Mouse (Mus musculus) adrenal gland (tissue): ENCODE data around the gene Olfr1200.

ENCODE experiments used
- intact Hi-C: fragments of 180-260 bp; cut with DNase I; formaldehyde crosslinking; loops from one replicate; pipeline ENCODE4 v1.15.1; 2025
- long read RNA-seq, 2 experiments: library from polyadenylated mRNA; unstranded; transcript quantifications; one replicate each; pipeline ENCODE4 v2.0.0; 2020; ENCODE audit warnings: borderline replicate concordance in 1 of 2; ENCODE audit not compliant: insufficient replicate concordance in 1 of 2

Olfr1200 gene
- long read RNA-seq, experiment 1: 0 reads
- long read RNA-seq, experiment 2: 0 reads

- intact Hi-C loops: no loop called here
These were observed at the start of gene Olfr1200 for GRCm38 (mm10) chr2:88770388-88770787. Gene Olfr1200 (minus strand): TSS chr2:88770488.

DNA sequence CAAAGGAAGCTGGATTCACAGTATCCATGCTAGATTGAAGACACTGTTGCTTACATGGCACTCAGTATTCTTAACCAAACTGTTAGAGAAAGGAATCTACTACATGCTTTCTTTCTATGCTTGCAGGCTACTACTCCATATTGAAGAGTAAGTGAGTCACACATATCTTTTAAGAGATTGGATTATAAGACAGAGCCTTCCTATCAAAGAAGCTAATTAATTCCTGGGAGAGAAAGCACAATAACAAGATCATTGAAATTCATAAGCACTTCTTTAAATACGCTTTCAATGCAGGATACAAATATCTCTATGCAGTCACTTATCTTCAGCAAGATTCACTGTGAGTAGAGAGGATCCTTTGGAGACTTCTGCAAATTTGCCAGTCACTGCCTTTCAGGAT, 43.9 kb upstream of the Olfr1200 start, which contains the start of gene Olfr1202:
TSS of gene Olfr1202 (plus strand) at position 301 of the 400 bp plus-strand sequence.
- intact Hi-C loops: no loop called here

GRCm38 (mm10) chr2:88792736-88793135, 22.4 kb upstream of the Olfr1200 start, which contains the start of gene Olfr1201:
Gene Olfr1201 (plus strand): TSS chr2:88793036.
- intact Hi-C loops: no loop called here

DNA sequence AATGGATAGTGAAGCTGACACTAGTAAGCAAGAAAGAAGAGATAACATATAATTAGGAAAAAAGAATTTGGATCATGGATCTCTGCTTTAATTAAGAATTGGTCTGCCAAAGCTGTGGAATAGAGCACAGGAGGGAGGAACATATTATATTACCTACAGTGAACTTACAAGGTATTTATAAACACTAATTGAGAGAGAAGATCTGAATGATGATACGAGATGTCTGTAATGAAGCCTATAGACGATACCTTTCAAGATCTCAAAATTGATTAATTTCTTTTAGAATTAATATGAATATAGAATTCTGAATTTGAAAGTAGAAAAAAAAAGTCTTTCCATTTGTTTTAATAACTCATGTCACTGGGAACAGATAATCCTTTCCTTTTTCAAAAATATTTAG, 9.9 kb downstream of the Olfr1200 start, which contains the start of gene Olfr1199:
TSS of gene Olfr1199 (minus strand) at position 101 of the 400 bp plus-strand sequence.
- intact Hi-C loops: no loop called here

DNA sequence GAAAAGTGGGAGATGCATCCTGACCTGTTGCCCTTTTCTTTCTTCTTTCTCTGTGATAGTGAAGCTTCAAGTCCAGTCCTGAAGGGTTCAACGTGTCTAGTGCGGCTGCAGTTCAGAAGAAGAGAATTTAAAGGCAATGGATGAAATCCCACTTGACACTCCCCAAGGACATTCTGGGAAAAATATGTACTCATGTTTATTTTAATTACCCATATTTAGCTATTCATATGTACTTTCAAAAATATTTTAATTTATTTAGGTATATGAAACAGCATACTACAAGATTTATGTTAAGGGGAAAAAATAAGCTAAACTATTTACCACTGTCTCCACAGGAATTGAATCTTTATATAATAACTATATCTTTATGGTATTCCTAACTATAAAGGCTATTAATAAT, 19.0 kb downstream of the Olfr1200 start, which contains the start of gene Olfr1198:
TSS of gene Olfr1198 (minus strand) at position 101 of the 400 bp plus-strand sequence.
- intact Hi-C loops: no loop called here

DNA sequence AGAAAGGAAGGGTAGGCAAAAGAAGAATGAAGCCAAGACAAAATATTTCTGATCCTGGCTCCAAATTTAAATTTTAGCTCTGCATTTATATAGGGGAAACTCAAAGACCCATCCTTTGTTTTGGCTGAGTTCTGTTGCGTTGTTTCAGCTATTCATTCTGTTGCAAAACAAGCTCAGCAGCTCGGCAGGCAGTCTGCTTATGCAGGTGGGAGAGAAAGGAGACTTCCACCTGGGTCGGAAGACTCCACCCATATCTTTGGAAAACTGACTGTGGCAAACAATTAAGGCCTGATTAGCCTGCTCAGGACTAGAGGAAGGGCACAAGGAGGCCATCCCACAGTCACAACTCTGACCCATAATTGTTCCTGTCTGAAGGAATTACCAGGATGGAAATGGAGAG, 26.9 kb downstream of the Olfr1200 start:
- intact Hi-C loops: no loop called here

GRCm38 (mm10) chr2:88732266-88732665, 38.0 kb downstream of the Olfr1200 start, which contains the start of gene Olfr1197:
Gene Olfr1197 (minus strand): TSS chr2:88732366.
- intact Hi-C loops: no loop called here
